Mouse (Mus musculus): ENCODE measurements around the gene 9130019O22Rik.
"Not testable (repeated sequence)": the region's sequence is repeated elsewhere in the genome, so short reads cannot be mapped to it uniquely, and the experiment has no call there.

9130019O22Rik gene

DNA sequence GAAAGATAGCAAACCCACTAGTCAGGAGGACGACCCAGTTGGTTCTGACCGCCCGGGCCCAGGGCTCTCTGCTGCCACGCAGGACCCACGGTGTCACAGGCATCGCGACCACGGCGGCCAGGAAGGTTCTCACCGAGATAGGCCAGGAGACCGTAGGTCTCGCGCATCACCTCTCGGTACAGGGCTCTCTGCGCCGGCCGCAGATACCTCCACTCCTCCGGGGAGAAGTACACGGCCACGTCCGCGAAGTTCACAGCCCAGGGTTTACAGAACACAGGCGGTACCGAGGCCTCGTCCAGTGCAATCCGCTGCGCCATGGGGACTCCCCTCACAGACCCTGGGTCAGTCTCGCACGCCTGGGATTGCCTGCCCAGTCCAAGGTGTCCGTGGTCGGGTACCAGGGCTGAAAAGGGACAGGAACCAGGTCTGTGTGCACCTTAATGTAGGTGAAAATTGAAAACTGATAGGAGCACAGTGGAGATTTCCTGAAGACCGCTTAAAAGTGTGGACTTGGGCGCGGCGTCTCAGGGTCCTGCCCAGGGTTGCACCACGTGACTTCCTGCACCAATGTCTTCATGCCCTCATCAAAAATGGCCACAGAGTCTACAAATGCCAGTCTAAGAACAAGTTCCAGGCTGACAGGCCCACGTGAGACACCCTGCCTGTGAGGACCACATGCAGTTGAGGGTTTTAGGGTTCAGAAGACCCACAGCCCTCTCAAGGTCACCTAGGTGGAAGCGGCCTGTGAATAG is at the start of gene 9130019O22Rik:
Gene 9130019O22Rik (minus strand): TSS at position 526 of the 752 bp plus-strand sequence.
- peak; percentile 82 for ATAC-seq (ENCODE audit: low TSS enrichment)

DNA sequence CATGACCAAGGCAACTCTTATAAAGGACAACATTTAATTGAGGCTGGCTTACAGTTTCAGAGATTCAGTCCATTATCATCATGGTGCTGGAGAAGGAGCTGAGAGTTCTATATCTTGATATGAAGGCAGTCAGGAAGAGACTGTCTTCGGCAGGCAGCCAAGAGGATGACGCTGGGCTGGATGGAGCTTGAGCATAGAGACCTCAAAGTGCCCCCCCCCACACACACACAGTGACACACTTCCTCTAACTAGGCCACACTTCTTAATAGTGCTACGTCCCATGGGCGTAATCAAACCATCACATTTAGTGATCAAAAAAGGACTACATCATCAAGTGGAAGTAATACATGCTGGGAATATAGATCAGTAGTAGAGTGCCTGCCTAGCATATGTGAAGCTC is 48.2 kb upstream of the 9130019O22Rik start:
- ATAC-seq (ENCODE audit: low TSS enrichment) = no peak

DNA sequence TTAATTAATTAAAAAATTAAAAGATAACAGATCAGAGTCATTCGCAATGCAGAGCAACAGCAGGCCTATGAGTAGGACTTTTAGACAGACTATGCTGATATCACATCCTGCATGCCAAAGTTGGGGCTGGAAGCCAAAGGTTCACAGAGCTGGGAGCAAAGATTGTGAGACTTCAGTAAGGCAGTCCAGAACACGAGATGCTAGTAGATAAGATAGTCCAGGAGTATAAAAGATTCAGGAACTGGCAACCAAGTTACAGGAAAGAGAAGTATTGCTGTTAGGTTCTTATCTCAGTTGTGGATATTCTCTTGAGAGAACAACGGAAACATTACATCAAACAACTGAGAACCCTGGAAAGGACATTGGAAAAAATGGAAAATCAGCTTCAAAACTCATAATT is 39.4 kb upstream of the 9130019O22Rik start:
- ATAC-seq (ENCODE audit: low TSS enrichment) = no peak

DNA sequence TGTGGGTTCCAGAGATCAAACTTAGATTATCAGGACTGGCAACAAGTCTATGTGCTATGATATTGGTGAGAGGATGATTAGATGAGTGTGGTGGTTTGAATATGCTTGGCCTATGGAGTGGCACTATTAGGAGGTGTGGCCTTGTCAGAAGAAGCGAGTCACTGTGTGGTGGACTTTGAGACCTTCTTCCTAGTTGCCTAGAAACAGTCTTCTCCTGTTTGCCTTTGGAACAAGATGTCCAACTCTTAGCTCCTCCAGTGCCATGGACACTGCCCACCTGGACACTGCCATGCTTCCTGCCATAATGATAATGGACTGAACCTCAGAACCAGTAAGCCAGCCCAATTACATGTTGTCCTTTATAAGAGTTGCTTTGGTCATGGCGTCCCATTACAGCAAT is 38.9 kb upstream of the 9130019O22Rik start:
- no peak for ATAC-seq (ENCODE audit: low TSS enrichment)

DNA sequence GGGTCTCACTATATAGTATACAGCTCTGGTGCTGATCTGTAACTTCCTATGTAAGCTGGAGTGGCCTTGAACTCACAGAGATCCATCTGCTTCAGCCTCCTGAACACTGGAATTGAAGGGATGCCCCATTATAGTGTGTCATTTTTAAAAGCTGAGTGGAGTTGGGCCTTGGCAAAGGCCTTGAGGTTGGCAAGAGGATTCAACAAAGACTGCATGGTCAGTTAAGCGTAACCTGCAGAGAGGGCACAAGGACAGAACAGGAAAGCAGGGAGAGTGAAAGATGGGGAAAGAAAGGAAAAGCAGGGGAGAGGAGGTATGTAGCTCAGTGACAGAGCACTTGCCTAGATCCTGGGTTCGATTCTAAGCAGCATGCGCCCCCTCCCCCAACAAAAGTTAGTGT is 38.3 kb upstream of the 9130019O22Rik start:
- no peak for ATAC-seq (ENCODE audit: low TSS enrichment)

DNA sequence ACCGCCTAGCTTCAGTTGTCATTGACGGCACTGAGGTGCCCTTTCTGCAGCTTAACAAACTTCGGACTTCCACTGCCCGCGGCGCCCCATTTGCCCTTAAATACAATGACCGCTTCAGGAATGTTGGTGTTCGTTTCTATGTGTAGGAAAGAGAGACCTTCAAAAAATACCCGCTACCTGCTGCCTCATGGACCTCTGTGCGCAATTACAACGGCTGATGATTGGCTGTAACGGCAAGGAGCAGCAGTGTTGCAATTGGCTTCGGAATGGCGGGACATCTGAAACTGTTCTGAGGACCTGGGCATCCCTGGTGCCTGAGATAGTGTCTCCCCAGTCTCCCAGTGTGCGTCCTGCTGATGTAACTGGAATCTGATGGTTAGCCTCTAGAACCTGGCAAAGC is 35.3 kb upstream of the 9130019O22Rik start:
- peak; percentile 88; the same call in 1 of the 2 replicates for ATAC-seq (ENCODE audit: low TSS enrichment)

DNA sequence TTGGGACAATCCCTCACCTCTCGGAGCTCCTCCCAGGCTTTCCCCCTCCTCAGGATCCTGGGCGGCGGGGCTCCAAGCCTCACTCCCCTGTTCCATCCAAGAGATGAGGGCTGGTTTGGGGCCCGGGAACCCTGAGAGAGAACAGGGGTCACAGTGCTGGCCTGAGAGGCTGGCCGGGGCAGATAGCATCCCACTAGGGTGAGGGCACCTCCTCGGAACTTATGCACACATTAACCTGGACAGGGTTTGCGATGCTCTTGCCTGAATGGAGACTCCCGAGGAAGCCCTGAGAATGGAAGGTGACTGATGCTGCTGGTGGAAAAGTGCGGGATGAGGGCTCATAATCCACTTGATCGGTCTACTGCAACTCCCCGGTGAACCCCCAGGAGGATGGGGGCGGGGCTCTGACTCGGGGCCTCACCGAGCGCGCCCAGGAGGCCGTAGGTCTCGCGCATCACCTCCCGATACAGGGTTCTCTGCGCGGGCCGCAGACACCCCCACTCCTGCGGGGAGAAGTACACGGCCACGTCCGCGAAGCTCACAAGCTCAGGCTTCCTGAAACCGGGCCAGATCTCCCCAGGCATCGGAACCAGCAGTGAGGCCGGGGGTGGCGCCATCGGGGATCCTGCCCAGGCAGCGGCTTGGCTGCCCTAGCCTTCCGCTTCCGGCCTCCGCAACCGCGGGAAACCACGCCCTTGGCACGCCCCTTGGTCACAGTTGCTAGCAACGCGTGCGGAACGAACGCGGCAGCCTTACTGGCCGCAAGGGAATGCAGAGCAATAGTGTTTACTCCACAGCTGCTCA is 34.6 kb upstream of the 9130019O22Rik start, which contains the start of gene Zfp688:
Gene Zfp688 (minus strand): TSS at position 681 of the 804 bp plus-strand sequence.
- peak; percentile 91 for ATAC-seq (ENCODE audit: low TSS enrichment)

DNA sequence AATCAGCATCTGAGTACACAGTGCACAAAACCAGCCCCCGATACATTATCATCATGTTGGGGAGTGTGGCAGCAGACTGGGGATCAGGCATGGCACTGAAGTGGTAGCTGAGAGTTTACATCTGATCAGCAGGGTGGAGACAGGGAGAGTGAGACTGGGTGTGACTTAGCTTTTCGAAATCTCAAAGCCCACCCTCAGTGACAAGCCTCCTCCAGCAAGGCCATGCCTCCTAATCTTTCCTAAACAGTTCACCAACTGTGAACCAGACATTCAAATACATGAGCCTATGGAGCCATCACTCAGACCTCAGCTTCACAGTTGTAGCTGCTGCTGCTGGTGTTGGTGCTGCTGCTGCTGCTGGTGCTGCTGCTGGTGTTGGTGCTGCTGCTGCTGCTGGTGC is 24.5 kb upstream of the 9130019O22Rik start:
- ATAC-seq (ENCODE audit: low TSS enrichment) = no peak

DNA sequence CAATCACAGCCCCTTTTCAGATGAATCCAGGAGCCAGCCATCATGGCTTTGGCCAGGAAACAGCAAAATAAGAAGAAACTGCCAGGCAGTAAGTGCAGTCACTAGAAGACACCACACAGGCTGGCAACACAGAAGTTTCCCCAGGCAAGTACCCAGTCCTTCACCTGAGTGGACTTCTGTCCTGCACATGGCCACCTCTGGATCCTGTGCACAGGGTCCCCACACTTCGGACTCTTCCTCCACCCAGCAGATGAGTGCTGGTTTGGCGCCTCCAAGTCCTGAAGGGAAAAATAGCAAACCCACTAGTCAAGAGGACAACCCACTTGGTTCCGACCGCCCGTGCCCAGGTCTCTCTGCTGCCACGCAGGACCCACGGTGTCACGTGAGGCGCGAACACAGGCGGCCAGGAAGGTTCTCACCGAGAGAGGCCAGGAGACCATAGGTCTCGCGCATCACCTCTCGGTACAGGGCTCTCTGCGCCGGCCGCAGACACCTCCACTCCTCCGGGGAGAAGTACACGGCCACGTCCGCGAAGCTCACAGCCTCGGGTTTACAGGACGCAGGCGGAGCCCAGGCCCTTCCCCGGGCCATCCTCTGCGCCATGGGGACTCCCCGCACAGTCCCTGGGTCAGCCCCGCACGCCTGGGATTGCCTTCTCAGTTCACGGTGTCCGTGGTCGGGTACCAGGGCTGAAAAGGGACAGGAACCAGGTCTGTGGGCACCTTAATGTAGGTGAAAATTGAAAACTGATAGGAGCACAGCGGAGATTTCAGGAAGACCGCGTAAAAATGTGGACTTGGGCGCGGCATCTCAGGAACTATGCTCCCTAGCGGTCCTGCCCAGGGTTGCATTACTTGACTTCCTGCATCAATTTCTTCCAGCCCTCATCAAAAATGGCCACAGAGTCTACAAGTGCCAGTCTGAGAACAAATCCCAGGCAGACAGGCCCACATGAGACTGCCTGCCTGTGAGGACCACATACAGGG is 19.3 kb upstream of the 9130019O22Rik start, which contains the start of gene Zfp764:
Gene Zfp764 (minus strand): TSS at position 821 of the 986 bp plus-strand sequence.
- ATAC-seq (ENCODE audit: low TSS enrichment) = peak; percentile 92

DNA sequence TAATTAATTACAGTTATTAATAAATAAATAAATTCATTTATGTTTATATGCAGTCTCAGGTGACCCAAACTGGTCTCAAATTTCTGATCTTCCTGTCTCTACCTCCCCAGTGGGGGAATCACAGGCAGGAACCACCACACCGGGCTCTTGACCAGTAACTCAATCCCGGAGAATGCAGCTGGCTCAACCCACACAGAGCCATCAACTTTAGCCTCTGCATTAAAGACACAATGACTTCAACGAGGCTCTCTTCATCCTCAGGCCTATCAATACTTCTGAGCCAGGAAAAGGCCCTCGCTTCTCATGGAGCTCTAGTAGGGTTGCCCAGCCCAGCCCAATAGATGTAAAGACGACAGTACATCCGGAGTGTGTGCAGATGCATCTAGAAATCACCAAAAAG is 17.1 kb upstream of the 9130019O22Rik start:
- ATAC-seq (ENCODE audit: low TSS enrichment) = not testable (repeated sequence)

DNA sequence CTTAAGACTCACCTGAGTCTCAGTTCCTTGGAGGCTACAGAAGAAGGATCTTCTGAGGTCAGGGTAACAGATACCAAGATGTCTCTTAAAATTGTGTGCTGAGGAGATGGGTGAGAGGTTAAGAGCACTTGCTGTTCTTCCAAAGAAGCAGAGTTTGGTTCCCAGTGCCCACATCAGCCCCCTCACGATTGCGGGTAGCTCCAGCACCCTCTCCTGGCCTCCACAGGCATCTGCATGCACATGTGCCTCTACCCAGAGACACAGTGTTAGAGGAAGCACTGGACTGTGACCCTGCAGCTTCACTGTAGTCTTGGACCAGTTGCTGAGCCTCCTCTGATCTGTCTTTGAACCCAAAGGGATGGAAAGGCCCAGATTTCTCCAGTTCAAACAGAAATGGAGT is 16.0 kb upstream of the 9130019O22Rik start:
- ATAC-seq (ENCODE audit: low TSS enrichment) = no peak

DNA sequence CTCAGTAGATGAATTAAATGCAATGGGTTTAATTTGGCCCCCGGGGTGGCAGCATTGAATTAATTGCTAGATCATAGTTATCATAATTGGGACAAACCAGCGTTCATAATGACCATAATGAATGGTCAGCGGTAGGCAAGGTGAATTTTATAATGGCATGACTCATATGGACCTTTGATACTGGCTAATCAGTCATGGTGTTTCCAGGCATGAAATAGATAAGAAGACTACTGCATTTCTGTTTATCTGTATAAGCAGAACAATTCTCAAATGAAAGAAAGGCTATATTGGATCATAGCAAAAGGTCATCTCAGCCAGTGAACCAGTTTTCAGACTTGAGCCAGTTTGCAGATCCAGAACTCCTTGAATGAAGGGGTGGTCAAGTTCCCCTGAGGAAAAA is 13.4 kb upstream of the 9130019O22Rik start:
- no peak for ATAC-seq (ENCODE audit: low TSS enrichment)

DNA sequence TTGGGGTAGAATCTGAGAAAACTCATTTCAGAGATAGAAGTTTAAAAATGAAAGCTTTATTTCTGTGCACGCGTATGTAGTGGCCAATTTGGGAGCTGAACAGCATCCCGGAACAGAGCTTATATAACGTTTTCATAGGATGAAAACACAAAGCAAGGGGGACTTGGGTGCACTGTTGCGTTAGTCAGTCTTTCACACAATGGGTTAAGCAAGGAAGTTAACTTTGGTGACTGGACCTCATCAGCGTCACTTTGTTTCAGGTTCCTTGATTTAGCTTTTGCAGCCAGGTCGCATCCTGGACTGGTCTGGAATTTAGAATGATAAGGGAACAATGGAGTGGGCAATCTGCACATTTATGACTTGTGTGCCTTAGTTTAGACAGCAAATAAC is 7.0 kb upstream of the 9130019O22Rik start:
- ATAC-seq (ENCODE audit: low TSS enrichment) = 0 out of 2 replicates have a peak, but pooled peaks have one; percentile 10

DNA sequence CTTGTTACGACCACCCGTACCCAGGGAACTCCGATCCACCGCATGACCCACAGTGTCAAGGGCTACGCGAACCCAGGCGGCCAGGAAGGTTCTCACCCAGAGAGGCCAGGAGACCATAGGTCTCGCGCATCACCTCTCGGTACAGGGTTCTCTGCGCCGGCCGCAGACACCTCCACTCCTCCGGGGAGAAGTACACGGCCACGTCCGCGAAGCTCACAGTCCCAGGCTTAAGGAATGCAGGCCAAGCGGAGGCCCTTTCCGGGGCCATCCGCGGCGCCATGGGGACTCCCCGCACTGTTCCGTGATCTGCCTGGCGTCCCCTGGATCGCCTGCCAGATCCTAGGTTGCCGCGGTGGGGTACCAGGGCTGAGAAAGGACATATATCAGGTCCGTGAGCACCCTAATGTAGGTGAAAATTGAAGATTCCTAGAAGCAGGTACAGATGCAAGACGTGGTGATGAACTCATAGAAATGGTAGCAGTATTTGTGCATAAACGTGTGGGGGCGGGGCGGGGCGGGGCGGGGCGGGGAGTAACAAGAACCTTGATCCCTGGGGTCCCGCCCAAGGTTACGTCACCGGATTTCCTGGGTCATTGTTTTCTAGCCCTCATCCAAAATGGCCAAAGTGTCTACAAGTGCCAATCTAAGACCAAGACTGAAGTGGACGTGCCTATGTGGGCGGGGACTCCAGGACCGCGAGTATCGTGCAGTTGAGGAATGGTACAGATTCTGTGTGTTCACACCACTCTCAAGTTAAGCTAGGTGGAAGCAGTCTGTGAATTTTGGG is 6.4 kb upstream of the 9130019O22Rik start, which contains the start of gene E430018J23Rik:
Gene E430018J23Rik (minus strand): TSS at position 473 of the 787 bp plus-strand sequence.
- ATAC-seq (ENCODE audit: low TSS enrichment) = peak; percentile 81

DNA sequence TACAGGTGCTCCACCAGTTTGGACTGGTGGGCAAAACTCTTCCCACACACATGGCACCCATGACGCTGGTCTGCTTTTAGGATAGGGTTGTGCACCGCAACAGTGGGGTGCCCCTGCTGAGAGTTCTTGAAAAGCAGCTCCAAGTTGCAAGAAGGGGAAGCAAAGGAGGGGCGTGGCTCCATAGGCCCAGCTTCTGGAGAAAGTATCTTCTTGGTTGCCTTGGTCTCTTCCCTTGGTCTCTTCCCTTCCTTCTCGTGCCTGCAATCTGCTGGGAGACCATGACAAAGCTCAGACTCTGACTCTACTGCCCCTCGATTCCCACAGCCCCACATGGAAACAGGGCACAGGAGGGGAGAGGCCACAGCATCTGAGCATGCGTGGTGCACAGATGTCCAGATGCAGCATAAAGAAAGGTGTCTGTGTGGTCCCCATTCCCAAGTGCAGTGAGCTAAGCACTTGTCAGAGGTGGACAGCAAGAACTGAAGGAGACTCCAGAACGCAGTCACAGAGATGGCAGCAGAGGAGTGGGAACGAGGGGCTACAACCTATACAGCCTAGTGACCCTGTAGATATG is 5.4 kb upstream of the 9130019O22Rik start:
- no peak for ATAC-seq (ENCODE audit: low TSS enrichment)

DNA sequence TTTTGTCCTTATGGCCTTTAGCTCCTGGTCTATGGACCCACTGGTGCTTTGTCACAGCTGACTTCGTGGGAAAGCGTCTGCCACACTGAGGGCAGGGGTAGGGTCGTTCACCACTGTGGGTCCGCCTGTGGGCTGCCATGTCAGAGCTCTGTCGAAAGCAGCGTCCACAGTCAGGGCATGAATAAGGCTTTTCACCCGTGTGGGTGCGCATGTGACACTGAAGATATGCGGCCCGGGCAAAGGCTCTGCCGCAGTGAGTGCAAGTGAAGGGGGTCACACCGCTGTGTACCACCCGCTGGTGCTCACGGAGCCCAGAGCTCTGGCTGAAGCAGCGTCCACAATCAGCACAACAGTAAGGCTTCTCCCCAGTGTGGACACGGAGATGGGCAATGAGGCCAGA is 4.6 kb upstream of the 9130019O22Rik start:
- no peak for ATAC-seq (ENCODE audit: low TSS enrichment)

DNA sequence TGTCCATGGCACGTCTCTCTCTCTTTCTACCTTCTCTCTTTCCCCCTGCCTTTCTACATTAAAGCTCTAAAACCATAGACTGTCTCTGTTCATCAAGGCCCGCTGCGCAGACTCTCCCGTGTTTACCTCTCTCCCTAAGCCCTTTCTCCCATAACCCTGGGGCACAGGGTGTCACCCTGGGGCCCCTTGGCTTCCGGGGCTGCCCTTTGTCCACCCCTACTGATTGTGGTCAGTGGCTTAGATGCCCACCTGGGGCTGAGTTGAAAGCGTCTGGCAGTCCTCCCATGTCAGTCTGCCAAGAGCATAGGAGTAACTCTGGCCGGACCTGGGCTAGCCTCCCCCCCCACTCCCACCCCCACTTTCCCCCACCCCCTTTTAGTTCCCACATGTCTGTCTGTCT is 3.3 kb upstream of the 9130019O22Rik start:
- no peak for ATAC-seq (ENCODE audit: low TSS enrichment)

DNA sequence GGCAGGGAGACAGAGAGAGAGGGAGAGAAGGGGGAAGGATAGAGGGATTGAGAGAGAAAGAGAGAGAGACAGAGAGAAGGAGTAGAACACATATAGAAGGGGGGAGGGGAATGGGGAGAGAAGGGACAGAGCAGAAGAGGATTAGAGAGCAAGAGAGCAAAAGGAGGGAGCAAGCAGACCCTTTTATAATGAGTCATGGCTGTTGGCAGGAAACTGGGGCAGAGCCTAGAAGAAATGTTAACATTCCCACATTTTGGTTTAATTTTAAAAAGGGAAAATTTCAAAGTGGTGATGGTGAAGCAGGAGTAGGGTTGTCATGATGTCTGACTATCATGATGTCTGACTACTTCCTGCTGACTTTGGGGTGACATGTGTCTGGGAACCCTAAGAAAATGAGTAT is 1.2 kb upstream of the 9130019O22Rik start:
- not testable (repeated sequence) for ATAC-seq (ENCODE audit: low TSS enrichment)

DNA sequence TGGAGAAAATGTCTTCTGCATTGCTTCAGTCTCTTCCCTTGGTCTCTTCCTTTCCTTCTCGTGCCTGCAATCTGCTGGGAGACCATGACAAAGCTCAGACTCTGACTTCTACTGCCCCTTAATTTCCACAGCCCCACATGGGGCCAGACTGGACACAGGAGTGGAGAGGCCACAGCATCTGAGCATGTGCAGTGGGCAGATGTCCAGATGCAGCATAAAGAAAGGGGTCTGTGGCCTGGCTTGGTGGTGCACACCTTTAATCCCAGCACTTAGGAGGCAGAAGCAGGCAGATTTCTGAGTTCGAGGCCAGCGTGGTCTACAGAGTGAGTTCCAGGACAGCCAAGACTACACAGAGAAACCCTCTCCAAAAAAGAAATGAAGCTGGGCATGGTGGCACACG is 1.4 kb downstream of the 9130019O22Rik start:
- ATAC-seq (ENCODE audit: low TSS enrichment) = not testable (repeated sequence)

DNA sequence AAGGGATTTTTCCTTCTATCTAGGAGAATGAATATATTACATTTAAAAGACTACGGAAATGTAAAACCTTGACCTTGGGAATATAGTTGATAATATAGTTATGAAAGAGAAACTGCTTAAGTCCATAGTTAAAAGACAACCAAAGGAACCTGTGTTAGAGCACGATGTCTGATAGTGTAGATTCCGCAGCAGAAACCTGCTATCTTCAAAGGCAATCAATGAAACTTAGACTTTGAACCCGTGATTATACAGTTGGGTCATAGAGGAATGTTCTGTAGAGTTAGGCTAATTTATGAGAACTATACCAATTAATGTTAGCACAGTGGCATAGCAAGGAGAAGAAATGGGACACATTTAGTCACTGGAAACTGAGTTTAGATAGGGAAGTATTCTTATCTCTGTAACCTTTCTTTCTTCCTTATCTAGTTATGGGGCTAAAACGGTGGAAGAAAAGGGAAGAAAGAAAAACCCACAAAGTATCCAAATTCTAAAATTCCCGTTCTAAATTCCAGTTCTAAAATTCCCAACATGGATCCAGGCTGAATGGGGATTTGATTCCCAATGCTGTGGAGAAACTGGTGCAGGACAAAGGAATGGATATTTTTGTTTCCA is 8.6 kb downstream of the 9130019O22Rik start:
- ATAC-seq (ENCODE audit: low TSS enrichment) = no peak
